Comparison of ENCODE assay signal across 8 mouse cellular contexts in the genomic region with DNA sequence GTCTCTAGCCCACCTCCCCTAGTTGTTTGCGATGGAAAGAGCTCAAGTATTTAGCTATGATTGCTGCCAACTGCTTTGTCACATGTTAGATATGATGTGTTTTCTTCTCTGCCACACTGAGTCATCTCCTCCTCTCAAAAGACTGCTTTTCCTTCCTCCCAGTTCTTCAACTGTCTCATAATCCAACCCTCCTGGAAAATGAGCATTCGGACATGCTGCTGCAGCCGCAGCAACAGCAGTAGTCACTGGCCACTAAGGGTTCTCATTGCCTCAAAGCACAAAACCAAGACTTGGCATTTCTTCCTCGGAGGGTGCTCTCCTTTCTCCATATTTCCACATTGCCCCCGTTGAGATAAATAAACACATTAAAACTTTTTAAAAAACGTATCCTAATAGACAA. TPM values are rescaled to one million over a fixed set of nuclear protein-coding genes. Genes with fewer than 3 reads are reported as not detected.
DNase-seq lines count a peak whose midpoint lies in the region; ATAC-seq and TF ChIP-seq lines count a peak whose summit lies in the region.

No protein-coding gene starts in this region.

- no peak overlapping the region for H3K9ac ChIP-seq in lung, embryonic 14.5 days
- peak overlapping the region; percentile 51 for H3K9ac ChIP-seq in hindbrain, embryonic 15.5 days
- H3K9ac ChIP-seq in neural tube, embryonic 15.5 days (replicated peaks) = peak overlapping the region; percentile 70

- ATAC-seq in lung, embryonic 14.5 days (ENCODE audit: insufficient read depth) = no peak
- ATAC-seq in hindbrain, embryonic 15.5 days (ENCODE audit: low FRiP score, low read depth) = no peak
- no peak for ATAC-seq in neural tube, embryonic 15.5 days (ENCODE audit: low FRiP score)

- H3K4me1 ChIP-seq in cerebellum, adult 2 months (ENCODE audit: control insufficient read depth, insufficient read depth, low read length) = peaks cover 4% of the 10 kb centered on the region; the same call in 1 of the 2 replicates
- no peaks in the 10 kb centered on the region; the same call in 1 of the 2 replicates for H3K4me1 ChIP-seq in lung, embryonic 14.5 days (ENCODE audit: insufficient read depth)
- H3K4me1 ChIP-seq in hindbrain, embryonic 15.5 days (replicated peaks) = peaks cover 33% of the 10 kb centered on the region
- H3K4me1 ChIP-seq in neural tube, embryonic 15.5 days = peaks cover 39% of the 10 kb centered on the region

- H3K36me3 ChIP-seq in lung, embryonic 14.5 days (ENCODE audit: insufficient read depth) = no peaks in the 10 kb centered on the region
- H3K36me3 ChIP-seq in hindbrain, embryonic 15.5 days = no peaks in the 10 kb centered on the region
- H3K36me3 ChIP-seq in neural tube, embryonic 15.5 days = peaks cover 4% of the 10 kb centered on the region; the same call in 1 of the 2 replicates

- WGBS in cerebellum, adult 2 months = under 1% methylated on average over 6 of the region's 6 CpGs
- 17% methylated on average over 6 of the region's 6 CpGs for WGBS in lung, embryonic 14.5 days
- 15% methylated on average over 6 of the region's 6 CpGs for WGBS in hindbrain, embryonic 15.5 days
- 13% methylated on average over 6 of the region's 6 CpGs for WGBS in neural tube, embryonic 15.5 days

- no peak for TF ChIP-seq CTCF in cerebellum, adult 2 months (IDR thresholded peaks at IDR 0.05; ENCODE audit: borderline replicate concordance, insufficient read depth, low read depth, low read length)
- TF ChIP-seq CTCF in lung, embryonic 14.5 days (IDR thresholded peaks at IDR 0.05; ENCODE audit: low read depth) = no peak

- no peaks in the 10 kb centered on the region for H3K9me3 ChIP-seq in lung, embryonic 14.5 days (ENCODE audit: low read depth, low read length)
- no peaks in the 10 kb centered on the region for H3K9me3 ChIP-seq in hindbrain, embryonic 15.5 days
- no peaks in the 10 kb centered on the region for H3K9me3 ChIP-seq in neural tube, embryonic 15.5 days (replicated peaks)

- H3K4me3 ChIP-seq in cerebellum, adult 2 months (replicated peaks; ENCODE audit: insufficient read depth, low read depth, low read length) = peak overlapping the region; percentile 89
- H3K4me3 ChIP-seq in lung, embryonic 14.5 days (ENCODE audit: low read depth, low read length) = peak overlapping the region; percentile 54
- H3K4me3 ChIP-seq in hindbrain, embryonic 15.5 days = peak overlapping the region; percentile 65
- peak overlapping the region; percentile 69 for H3K4me3 ChIP-seq in neural tube, embryonic 15.5 days (replicated peaks)

- TF ChIP-seq POLR2A in cerebellum, adult 2 months (IDR thresholded peaks at IDR 0.05; ENCODE audit: borderline replicate concordance, insufficient read depth, low read length) = peak; percentile 16; the same call in 1 of the 2 replicates

- H3K4me2 ChIP-seq in lung, embryonic 14.5 days = peak overlapping the region; percentile 87
- H3K4me2 ChIP-seq in hindbrain, embryonic 15.5 days = peak overlapping the region; percentile 80
- H3K4me2 ChIP-seq in neural tube, embryonic 15.5 days = peak overlapping the region; percentile 78

- H3K27me3 ChIP-seq in cerebellum, adult 2 months (ENCODE audit: control insufficient read depth, insufficient read depth, low read length) = no peaks in the 10 kb centered on the region
- no peaks in the 10 kb centered on the region for H3K27me3 ChIP-seq in lung, embryonic 14.5 days (ENCODE audit: insufficient read depth, low read length)
- H3K27me3 ChIP-seq in hindbrain, embryonic 15.5 days = no peaks in the 10 kb centered on the region
- no peaks in the 10 kb centered on the region for H3K27me3 ChIP-seq in neural tube, embryonic 15.5 days (replicated peaks)

- peak; percentile 51 to 59 for DNase-seq in cerebellum, adult 2 months
- DNase-seq in cerebellum, adult 11-12 months = no peak
- peak; percentile 10 for DNase-seq in lung, embryonic 14.5 days
- no peak for DNase-seq in lung, postnatal 4 days
- DNase-seq in B cell, adult 2 months = no peak
- no peak for DNase-seq in layer of hippocampus, adult 9-10 months (ENCODE audit: low spot score)

- peak overlapping the region; percentile 6; the same call in 1 of the 2 replicates for H3K27ac ChIP-seq in cerebellum, adult 2 months (ENCODE audit: insufficient read depth, low read length)
- H3K27ac ChIP-seq in lung, embryonic 14.5 days (ENCODE audit: low read depth) = no peak overlapping the region
- H3K27ac ChIP-seq in hindbrain, embryonic 15.5 days (replicated peaks) = peak overlapping the region; percentile 91; the same call in 1 of the 2 replicates
- H3K27ac ChIP-seq in neural tube, embryonic 15.5 days (replicated peaks) = peak overlapping the region; percentile 93

RNA-seq across cellular contexts. Expression of gene Pcdh9, which starts 1.2 kb away (rescaled TPM):
- 70.0 and 71.3 TPM in 2 replicates for polyA plus RNA-seq in cerebellum, adult 2 months (2012; rRNA removed)
- 8.1 and 9.4 TPM in 2 replicates for polyA plus RNA-seq in lung, embryonic 14.5 days (2014; fragmentation: Nextera tagmentation; extraction: Ambion mirVana)
- 171 and 182 TPM in 2 replicates for polyA plus RNA-seq in hindbrain, embryonic 15.5 days (2015; fragmentation: Nextera tagmentation; extraction: Ambion mirVana)
- 151 and 192 TPM in 2 replicates for polyA plus RNA-seq in neural tube, embryonic 15.5 days (2015; fragmentation: Nextera tagmentation; extraction: Ambion mirVana)

Comparison
In these comparisons a context has a peak if more than half of its experiments do, and no peak if none do; other contexts are left out.
1. DNase-seq: peak in cerebellum, adult 2 months (2 of 2) and lung, embryonic 14.5 days (single experiment); none in cerebellum, adult 11-12 months (single experiment), lung, postnatal 4 days (0 of 2), B cell, adult 2 months (0 of 2) and layer of hippocampus, adult 9-10 months (single experiment).
2. Peak in every context shown above with its lines, with median percentiles within 50 percentile points of each other: H3K4me3 ChIP-seq and H3K4me2 ChIP-seq.